8 mouse cellular contexts compared by ENCODE assay signal in genomic region chr2:161511101-161511759, GRCm38 (mm10).
DNase-seq lines count a peak whose midpoint lies in the region; ATAC-seq and TF ChIP-seq lines count a peak whose summit lies in the region.

No protein-coding gene starts in this region.

- no peaks in the 10 kb centered on the region for H3K9me3 ChIP-seq in heart, embryonic 16.5 days (replicated peaks; ENCODE audit: control insufficient read depth, low read length)
- no peaks in the 10 kb centered on the region for H3K9me3 ChIP-seq in liver, postnatal 0 days (ENCODE audit: low read length)

- no peaks in the 10 kb centered on the region for H3K36me3 ChIP-seq in heart, embryonic 16.5 days (ENCODE audit: control insufficient read depth, insufficient read depth)
- no peaks in the 10 kb centered on the region for H3K36me3 ChIP-seq in liver, postnatal 0 days (replicated peaks; ENCODE audit: insufficient read depth, low read length)

- TF ChIP-seq EP300 in liver, postnatal 0 days (IDR thresholded peaks at IDR 0.05; ENCODE audit: low read depth) = no peak

- DNase-seq in frontal cortex, adult 2 months (ENCODE audit: extremely low spot score in 1 of 2, low spot score in 1 of 2) = no peak
- peak; percentile 20 for DNase-seq in CD4-positive, CD25-positive, alpha-beta regulatory T cell, adult 2 months (ENCODE audit: low read depth, low spot score)
- DNase-seq in liver, postnatal 0 days = no peak
- DNase-seq in frontal cortex, postnatal 10 days (ENCODE audit: low spot score in 2 of 2) = no peak
- no peak for DNase-seq in right cerebral cortex, adult 18-20 months
- DNase-seq in cerebellum, adult 18-20 months = no peak

- H3K4me3 ChIP-seq in heart, embryonic 16.5 days (ENCODE audit: low read length) = peak overlapping the region; percentile 49
- peak overlapping the region; percentile 37 for H3K4me3 ChIP-seq in liver, postnatal 0 days (ENCODE audit: low read depth, low read length)

- H3K9ac ChIP-seq in heart, embryonic 16.5 days (ENCODE audit: low read length) = peak overlapping the region; percentile 56
- no peak overlapping the region; the same call in 1 of the 2 replicates for H3K9ac ChIP-seq in liver, postnatal 0 days (replicated peaks)

- peak overlapping the region; percentile 62 for H3K4me2 ChIP-seq in heart, embryonic 16.5 days (ENCODE audit: low read depth, low read length)
- peak overlapping the region; percentile 63 for H3K4me2 ChIP-seq in liver, postnatal 0 days (ENCODE audit: low read depth, low read length)

- H3K27ac ChIP-seq in heart, embryonic 16.5 days (ENCODE audit: low read length) = no peak overlapping the region
- no peak overlapping the region for H3K27ac ChIP-seq in liver, postnatal 0 days (ENCODE audit: low read depth)

- WGBS in heart, embryonic 16.5 days = 23% methylated on average over 8 of the region's 8 CpGs
- WGBS in liver, postnatal 0 days (ENCODE audit: insufficient replicate concordance) = 25% methylated on average over 8 of the region's 8 CpGs

- no peak for TF ChIP-seq CTCF in liver, postnatal 0 days (IDR thresholded peaks at IDR 0.05; ENCODE audit: low read depth)

- H3K27me3 ChIP-seq in heart, embryonic 16.5 days (ENCODE audit: control insufficient read depth, insufficient read depth, low read length) = no peaks in the 10 kb centered on the region
- no peaks in the 10 kb centered on the region for H3K27me3 ChIP-seq in liver, postnatal 0 days (ENCODE audit: insufficient read depth, low read length)

- peaks cover 3% of the 10 kb centered on the region for H3K4me1 ChIP-seq in heart, embryonic 16.5 days (ENCODE audit: control insufficient read depth, insufficient read depth, low read length)
- no peaks in the 10 kb centered on the region for H3K4me1 ChIP-seq in liver, postnatal 0 days (ENCODE audit: insufficient read depth)

- ATAC-seq in frontal cortex, adult (ENCODE audit: low TSS enrichment) = 0 out of 2 replicates have a peak, but pooled peaks have one; percentile 47
- no peak for ATAC-seq in heart, embryonic 16.5 days (replicated peaks; ENCODE audit: extremely low read depth, insufficient read depth, low FRiP score)
- no peak for ATAC-seq in liver, postnatal 0 days
